Mouse (Mus musculus) left cerebral cortex, postnatal 10 days (tissue): ENCODE results near the gene Mup13. TPM values are rescaled to one million over a fixed set of nuclear protein-coding genes. Genes with fewer than 3 reads are reported as not detected.
"Not testable (repeated sequence)": the region's sequence is repeated elsewhere in the genome, so short reads cannot be mapped to it uniquely, and the experiment has no call there.

Source experiments
- DNase-seq, 2 experiments: peaks; one replicate each; pipeline ENCODE4 v3.0.0; 2021 to 2022; ENCODE audit warnings: low spot score in 2 of 2, mixed read lengths in 1 of 2; ENCODE audit errors: extremely low spot score in 1 of 2
- intact Hi-C: fragments of 180-260 bp; cut with DNase I; formaldehyde crosslinking; loops from one replicate; pipeline ENCODE4 v1.15.1; 2025
- total RNA-seq, 2 experiments: library from RNA; stranded (reverse); gene quantifications; 2 replicates each; pipeline ENCODE4 v1.2.3; 2021

The Mup13 gene
- total RNA-seq = not detected

DNA sequence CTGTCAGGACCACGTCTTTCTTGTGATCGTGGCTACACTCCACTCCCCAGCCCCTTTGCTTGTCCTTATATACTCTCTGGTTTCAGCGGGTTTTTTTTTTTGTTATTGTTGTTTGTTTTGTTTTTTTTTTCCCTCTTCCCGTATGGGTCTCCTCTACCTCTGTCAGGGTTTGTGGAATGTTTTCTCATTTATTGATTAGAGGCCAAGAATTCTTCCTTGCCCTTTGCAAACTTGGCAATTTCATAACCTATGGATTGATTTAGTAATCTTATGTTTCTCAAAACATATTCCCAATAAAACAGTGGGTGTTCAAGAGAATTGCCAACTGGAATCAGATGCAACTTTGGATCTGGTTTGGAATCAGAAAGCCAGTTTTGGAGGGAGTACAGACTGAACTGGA, at the start of gene Mup13:
TSS of gene Mup13 (minus strand) at position 101 of the 400 bp plus-strand sequence.
- DNase-seq, intact Hi-C loops: not testable (repeated sequence)

Other genes starting within 250 kb of the Mup13 start
- gene Mup14, start 75.7 kb upstream of the Mup13 start, total RNA-seq = not detected
- not detected for gene Mup15, start 211.5 kb upstream of the Mup13 start, total RNA-seq